Mouse (Mus musculus) thymus, postnatal 36 days (tissue): ENCODE results near the gene Foxp2.

Experiments used
- DNase-seq, 2 experiments: peaks; one replicate each; pipeline ENCODE4 v3.0.0; 2022; ENCODE audit warnings: mixed read lengths in 2 of 2

Gene Foxp2

GRCm38 (mm10) chr6:15120916-15121315 is 219.8 kb downstream of the Foxp2 start:
- DNase-seq = no peak

- DNase-seq = no peak
These were observed 220.2 kb downstream of the Foxp2 start for GRCm38 (mm10) chr6:15121339-15121738.

GRCm38 (mm10) chr6:15130142-15130541 is 229.0 kb downstream of the Foxp2 start:
- DNase-seq = no peak

- no peak for DNase-seq
These were observed 240.9 kb downstream of the Foxp2 start for GRCm38 (mm10) chr6:15142094-15142493.

GRCm38 (mm10) chr6:15151619-15152018 is 250.5 kb downstream of the Foxp2 start:
- no peak for DNase-seq

GRCm38 (mm10) chr6:15163508-15164053 is 262.4 kb downstream of the Foxp2 start:
- DNase-seq = no peak

- no peak for DNase-seq
These were observed 275.6 kb downstream of the Foxp2 start for GRCm38 (mm10) chr6:15176754-15177153.

- DNase-seq = no peak
These were observed 291.7 kb downstream of the Foxp2 start for GRCm38 (mm10) chr6:15192877-15193276.

- DNase-seq = no peak
These were observed 341.2 kb downstream of the Foxp2 start for GRCm38 (mm10) chr6:15242176-15242942.

- no peak for DNase-seq
These were observed 356.2 kb downstream of the Foxp2 start for GRCm38 (mm10) chr6:15257393-15257792.

GRCm38 (mm10) chr6:15257893-15258292 is 356.7 kb downstream of the Foxp2 start:
- no peak for DNase-seq

- no peak for DNase-seq
These were observed 367.0 kb downstream of the Foxp2 start for GRCm38 (mm10) chr6:15268136-15268535.

GRCm38 (mm10) chr6:15285213-15285612 is 384.1 kb downstream of the Foxp2 start:
- DNase-seq = no peak

GRCm38 (mm10) chr6:15294081-15294480 is 392.9 kb downstream of the Foxp2 start:
- DNase-seq = no peak

GRCm38 (mm10) chr6:15299279-15299678 is 398.1 kb downstream of the Foxp2 start:
- DNase-seq = no peak

GRCm38 (mm10) chr6:15310671-15311070 is 409.5 kb downstream of the Foxp2 start:
- DNase-seq = no peak

GRCm38 (mm10) chr6:15316948-15317347 is 415.8 kb downstream of the Foxp2 start:
- DNase-seq = no peak

- DNase-seq = no peak
These were observed 417.2 kb downstream of the Foxp2 start for GRCm38 (mm10) chr6:15318343-15318742.

GRCm38 (mm10) chr6:15321551-15321974 is 420.4 kb downstream of the Foxp2 start:
- no peak for DNase-seq

- DNase-seq = no peak
These were observed 421.9 kb downstream of the Foxp2 start for GRCm38 (mm10) chr6:15323099-15323498.

- DNase-seq = no peak
These were observed 446.6 kb downstream of the Foxp2 start for GRCm38 (mm10) chr6:15347705-15348104.

GRCm38 (mm10) chr6:15355852-15356251 is 454.7 kb downstream of the Foxp2 start:
- DNase-seq = no peak

GRCm38 (mm10) chr6:15370281-15370680 is 469.1 kb downstream of the Foxp2 start:
- no peak for DNase-seq

GRCm38 (mm10) chr6:15370827-15371226 is 469.7 kb downstream of the Foxp2 start:
- no peak for DNase-seq

- DNase-seq = no peak
These were observed 472.5 kb downstream of the Foxp2 start for GRCm38 (mm10) chr6:15373621-15374020.
